Mouse (Mus musculus) embryonic facial prominence, embryonic 11.5 days (tissue): Measurements from ENCODE around the gene Paqr6. TPM values are rescaled to one million over a fixed set of nuclear protein-coding genes. Genes with fewer than 3 reads are reported as not detected.
A peak's percentile ranks its signal among the peaks of the same experiment; 100 is the strongest.
"Not testable (repeated sequence)": the region's sequence is repeated elsewhere in the genome, so short reads cannot be mapped to it uniquely, and the experiment has no call there.

Experiments used
- ATAC-seq: fragments of 200-750 bp; cut with Nextera tagmentation; replicated peaks from 2 replicates; pipeline ENCODE4 v1.8.0; 2017; ENCODE audit warnings: low read depth; ENCODE audit not compliant: insufficient number of reproducible peaks, low FRiP score, low TSS enrichment
- DNase-seq: peaks from one replicate; pipeline ENCODE4 v3.0.0-alpha.2; 2015; ENCODE audit warnings: low spot score
- H3K27ac ChIP-seq: fragments of 300-500 bp; sonication (generic); replicated peaks from 2 replicates; pipeline ENCODE4 v1.5.1; 2014; ENCODE audit warnings: mild to moderate bottlenecking, low read depth, low read length, control low read depth
- H3K27me3 ChIP-seq: fragments of 300-500 bp; sonication (generic); 2 replicates; pipeline ENCODE4 v1.6.1; 2014; ENCODE audit warnings: mild to moderate bottlenecking, low read length, moderate library complexity, mixed read lengths; ENCODE audit not compliant: control insufficient read depth, insufficient read depth
- H3K36me3 ChIP-seq: fragments of 300-500 bp; sonication (generic); replicated peaks from 2 replicates; pipeline ENCODE4 v1.6.1; 2014; ENCODE audit warnings: low read depth, mild to moderate bottlenecking, low read length, moderate library complexity, mixed read lengths; ENCODE audit not compliant: control insufficient read depth, insufficient read depth
- H3K4me1 ChIP-seq: fragments of 300-500 bp; sonication (generic); 2 replicates; pipeline ENCODE4 v1.6.1; 2014; ENCODE audit warnings: low read length, mixed read lengths; ENCODE audit not compliant: control insufficient read depth, insufficient read depth
- H3K4me2 ChIP-seq: fragments of 300-500 bp; sonication (generic); 2 replicates; pipeline ENCODE4 v1.6.1; 2014; ENCODE audit warnings: low read depth, mild to moderate bottlenecking, control low read depth, low read length, moderate library complexity
- H3K4me3 ChIP-seq: fragments of 300-500 bp; sonication (generic); 2 replicates; pipeline ENCODE4 v1.5.1; 2014; ENCODE audit warnings: low read depth, low read length, control low read depth
- H3K9ac ChIP-seq: fragments of 300-500 bp; sonication (generic); replicated peaks from 2 replicates; pipeline ENCODE4 v1.6.1; 2014; ENCODE audit warnings: mild to moderate bottlenecking, control low read depth, low read length
- H3K9me3 ChIP-seq: fragments of 300-500 bp; sonication (generic); replicated peaks from 2 replicates; pipeline ENCODE4 v1.6.1; 2016; ENCODE audit warnings: mild to moderate bottlenecking, low read length, inconsistent platforms, mixed read lengths; ENCODE audit not compliant: control insufficient read depth
- WGBS: fragments of 180-500 bp; shearing (Covaris S2); extraction: QIAGEN DNeasy Blood & Tissue Kit; methylation state at CpG from one replicate; pipeline ENCODE4 v1.1.7; 2014; 5-methylcytosine and 5-hydroxymethylcytosine counted together
- polyA plus RNA-seq: library from polyadenylated mRNA; unstranded; fragments of >200 nt; fragmentation: Nextera tagmentation; extraction: Ambion mirVana; gene quantifications from 2 replicates; pipeline ENCODE4 v1.2.1, GENCODE M21; 2014

Gene Paqr6
- polyA plus RNA-seq, 1 experiment from 2014 or later = 0.60 TPM

DNA sequence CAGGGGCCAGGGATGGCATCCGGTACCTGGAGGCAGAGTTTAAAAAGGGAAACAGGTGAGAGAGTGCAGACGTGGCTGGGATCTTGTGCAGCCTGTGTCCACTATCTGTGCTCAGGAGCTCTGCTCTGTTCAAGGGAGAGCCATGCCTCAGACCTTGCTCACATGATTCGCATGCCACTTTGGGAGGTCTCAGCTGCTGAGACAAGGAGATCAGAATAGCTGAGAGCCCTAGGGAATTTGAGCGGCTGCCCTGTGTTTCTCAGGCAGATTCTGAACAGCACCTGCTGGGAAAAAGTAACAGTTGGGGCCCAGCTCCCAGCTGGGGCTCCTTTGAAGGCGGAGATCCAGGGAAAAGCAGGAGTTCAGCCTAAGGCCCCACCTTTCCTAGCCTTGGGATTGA lies 4.8 kb upstream of the Paqr6 start:
- Histone ChIP-seq H3K9ac (no peak overlapping the region), H3K36me3 (peaks cover 36% of the 10 kb centered on the region), H3K4me2 (no peak overlapping the region), H3K27ac (no peak overlapping the region), H3K9me3 (no peaks in the 10 kb centered on the region), H3K27me3 (0 out of 2 replicates have a peak, but pooled peaks cover 2% of the 10 kb centered on the region), H3K4me1 (no peaks in the 10 kb centered on the region), H3K4me3 (no peak overlapping the region)
- no peak for ATAC-seq
- no peak for DNase-seq
- 63% methylated on average over 5 of the region's 5 CpGs for WGBS

GRCm38 (mm10) chr3:88359989-88360388 lies 4.4 kb upstream of the Paqr6 start:
- H3K27ac ChIP-seq = no peak overlapping the region
- H3K4me3 ChIP-seq = no peak overlapping the region

DNA sequence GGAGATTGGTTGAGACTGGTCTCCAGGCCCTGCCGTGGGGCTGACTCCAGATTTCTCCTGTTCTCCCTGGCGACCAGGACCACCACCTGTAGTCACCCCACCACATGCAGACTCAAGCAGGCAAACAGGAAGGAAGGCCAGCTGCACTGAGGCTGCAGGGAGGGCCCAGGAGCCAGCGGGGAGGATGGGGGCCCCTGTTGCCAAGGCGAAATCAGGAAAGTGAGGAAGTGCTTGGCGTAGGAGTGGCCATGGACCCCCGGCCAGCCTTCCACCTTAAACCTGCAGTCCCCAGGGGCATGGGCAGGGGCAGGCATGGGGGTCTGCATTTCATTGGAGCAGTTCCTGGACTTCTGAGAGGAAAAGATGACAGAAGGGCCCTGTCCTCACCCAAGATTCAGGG lies 3.3 kb upstream of the Paqr6 start:
- Histone ChIP-seq H3K27ac (no peak overlapping the region), H3K4me1 (no peaks in the 10 kb centered on the region), H3K4me3 (no peak overlapping the region), H3K4me2 (no peak overlapping the region), H3K36me3 (peaks cover 30% of the 10 kb centered on the region), H3K9me3 (no peaks in the 10 kb centered on the region), H3K9ac (no peak overlapping the region), H3K27me3 (peaks cover 16% of the 10 kb centered on the region)
- WGBS = 78% methylated on average over 6 of the region's 6 CpGs
- DNase-seq (no peak), ATAC-seq (no peak)

More at GRCm38 (mm10) chr3:88359989-88360388, 4.4 kb upstream of the Paqr6 start:
- H3K9ac ChIP-seq = no peak overlapping the region
- H3K4me1 ChIP-seq = no peaks in the 10 kb centered on the region
- 52% methylated on average over 3 of the region's 3 CpGs for WGBS
- no peak for ATAC-seq
- H3K9me3 ChIP-seq = no peaks in the 10 kb centered on the region
- peaks cover 36% of the 10 kb centered on the region for H3K36me3 ChIP-seq
- H3K4me2 ChIP-seq = no peak overlapping the region
- no peak for DNase-seq
- H3K27me3 ChIP-seq = peaks cover 6% of the 10 kb centered on the region

- no peaks in the 10 kb centered on the region for H3K9me3 ChIP-seq
- no peaks in the 10 kb centered on the region for H3K4me1 ChIP-seq
- no peak overlapping the region for H3K9ac ChIP-seq
- H3K27ac ChIP-seq = no peak overlapping the region
- H3K36me3 ChIP-seq = peaks cover 25% of the 10 kb centered on the region
- DNase-seq (no peak), ATAC-seq (no peak; the same call in 1 of the 2 replicates)
- H3K4me2 ChIP-seq = no peak overlapping the region
- H3K4me3 ChIP-seq = no peak overlapping the region
- peaks cover 18% of the 10 kb centered on the region for H3K27me3 ChIP-seq
- WGBS = 77% methylated on average over 2 of the region's 2 CpGs
Observed at GRCm38 (mm10) chr3:88361612-88362313, 2.6 kb upstream of the Paqr6 start.

- DNase-seq (no peak), ATAC-seq (no peak)
- Histone ChIP-seq H3K4me1 (no peaks in the 10 kb centered on the region), H3K4me2 (no peak overlapping the region), H3K36me3 (peaks cover 15% of the 10 kb centered on the region), H3K27ac (no peak overlapping the region), H3K9ac (no peak overlapping the region), H3K27me3 (peaks cover 18% of the 10 kb centered on the region), H3K4me3 (no peak overlapping the region), H3K9me3 (no peaks in the 10 kb centered on the region)
- WGBS = 37% methylated on average over 4 of the region's 4 CpGs
Observed at GRCm38 (mm10) chr3:88363700-88364099, 684 bp upstream of the Paqr6 start.

DNA sequence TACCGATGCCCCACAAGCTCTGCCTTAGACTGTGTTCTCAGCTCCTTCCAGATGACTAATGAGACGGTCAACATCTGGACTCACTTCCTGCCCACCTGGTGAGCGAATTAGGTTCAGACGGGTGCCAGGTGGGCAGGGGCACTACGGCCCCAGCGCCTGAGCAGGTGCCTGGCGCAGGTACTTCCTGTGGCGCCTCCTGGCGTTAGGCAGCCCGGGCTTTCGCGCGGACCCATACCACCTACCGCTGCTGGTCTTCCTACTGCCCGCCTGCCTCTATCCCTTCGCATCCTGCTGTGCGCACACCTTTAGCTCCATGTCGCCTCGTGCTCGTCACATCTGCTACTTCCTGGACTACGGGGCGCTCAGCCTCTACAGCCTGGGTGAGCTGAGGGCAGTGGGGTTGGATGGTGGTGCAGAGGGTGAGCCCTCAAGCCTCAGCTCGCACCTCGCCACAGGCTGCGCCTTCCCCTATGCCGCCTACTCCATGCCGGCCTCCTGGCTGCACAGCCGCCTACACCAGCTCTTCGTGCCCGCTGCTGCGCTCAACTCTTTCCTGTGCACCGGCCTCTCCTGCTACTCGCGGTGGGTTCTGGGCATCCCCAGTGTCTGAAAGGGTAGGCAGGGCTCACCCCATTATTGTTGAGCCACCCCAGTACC lies 1.4 kb downstream of the Paqr6 start:
- H3K27me3 ChIP-seq = peaks cover 18% of the 10 kb centered on the region
- no peaks in the 10 kb centered on the region for H3K9me3 ChIP-seq
- H3K9ac ChIP-seq = no peak overlapping the region
- H3K4me2 ChIP-seq = no peak overlapping the region
- 33% methylated on average over 34 of the region's 34 CpGs for WGBS
- ATAC-seq = no peak
- no peak overlapping the region for H3K27ac ChIP-seq
- H3K4me3 ChIP-seq = no peak overlapping the region
- no peak for DNase-seq
- no peaks in the 10 kb centered on the region for H3K4me1 ChIP-seq
- H3K36me3 ChIP-seq = peaks cover 4% of the 10 kb centered on the region

- peaks cover 18% of the 10 kb centered on the region for H3K27me3 ChIP-seq
- H3K36me3 ChIP-seq, H3K4me1 ChIP-seq, H3K9ac ChIP-seq, H3K27ac ChIP-seq, H3K9me3 ChIP-seq, H3K4me3 ChIP-seq: not testable (repeated sequence)
- ATAC-seq (peak; percentile 86), DNase-seq (peak; percentile 30)
- peak overlapping the region; percentile 29 for H3K4me2 ChIP-seq
- 4% methylated on average over 18 of the region's 22 CpGs for WGBS
Observed at GRCm38 (mm10) chr3:88366830-88367428, 2.5 kb downstream of the Paqr6 start.

GRCm38 (mm10) chr3:88367517-88367916 lies 3.1 kb downstream of the Paqr6 start:
- H3K9ac ChIP-seq, H3K9me3 ChIP-seq, H3K27ac ChIP-seq, H3K4me3 ChIP-seq, H3K36me3 ChIP-seq, DNase-seq, H3K4me1 ChIP-seq, H3K4me2 ChIP-seq: not testable (repeated sequence)
- ATAC-seq = 0 out of 2 replicates have a peak, but pooled peaks have one; percentile 27
- WGBS = 52% methylated on average over 3 of the region's 7 CpGs
- H3K27me3 ChIP-seq = peaks cover 18% of the 10 kb centered on the region
